Mouse (Mus musculus): ENCODE data around the gene Gsdma3.
"Not testable (repeated sequence)": the region's sequence is repeated elsewhere in the genome, so short reads cannot be mapped to it uniquely, and the experiment has no call there.

Gene Gsdma3

DNA sequence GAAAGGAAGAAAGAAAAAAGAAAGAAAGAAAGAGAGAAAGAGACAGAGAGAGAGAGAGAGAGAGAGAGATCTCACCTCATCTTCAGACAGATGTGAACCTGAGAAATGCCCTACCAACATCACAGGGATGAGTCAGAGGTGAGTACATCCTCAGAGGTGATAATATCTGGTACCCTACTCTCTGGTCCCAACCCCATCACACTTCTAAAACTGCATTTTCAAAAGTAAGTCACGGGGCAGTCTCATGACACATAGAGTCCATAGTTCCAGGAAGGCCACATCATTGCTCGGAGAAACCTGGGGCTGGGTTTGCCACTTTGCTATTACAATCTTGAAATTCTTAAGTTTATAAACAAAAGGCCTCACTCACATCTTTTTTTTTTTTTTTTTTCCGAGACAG is 30.2 kb upstream of the Gsdma3 start:
- no peak for DNase-seq (ENCODE audit: low read depth, low spot score)

DNA sequence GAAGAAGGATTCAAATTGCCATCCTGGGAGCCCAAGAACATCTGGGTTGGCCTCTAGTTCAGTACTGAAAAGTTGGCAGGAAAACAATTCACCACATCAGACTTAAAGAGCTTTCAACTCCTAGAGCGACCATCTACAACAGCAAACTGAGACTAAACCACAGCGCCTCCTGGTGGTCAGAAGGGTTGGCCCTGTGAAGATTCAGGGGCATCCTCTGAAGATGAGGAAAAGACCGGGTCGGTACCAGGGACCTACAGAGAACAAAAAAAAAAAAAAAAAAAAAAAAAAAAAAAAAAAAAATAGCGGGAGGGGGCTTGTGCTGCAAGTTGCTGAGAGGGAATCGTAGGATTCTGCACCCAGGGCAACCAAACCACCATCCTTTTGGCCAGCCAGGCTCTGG is 28.8 kb upstream of the Gsdma3 start:
- DNase-seq (ENCODE audit: low read depth, low spot score), result no peak

DNA sequence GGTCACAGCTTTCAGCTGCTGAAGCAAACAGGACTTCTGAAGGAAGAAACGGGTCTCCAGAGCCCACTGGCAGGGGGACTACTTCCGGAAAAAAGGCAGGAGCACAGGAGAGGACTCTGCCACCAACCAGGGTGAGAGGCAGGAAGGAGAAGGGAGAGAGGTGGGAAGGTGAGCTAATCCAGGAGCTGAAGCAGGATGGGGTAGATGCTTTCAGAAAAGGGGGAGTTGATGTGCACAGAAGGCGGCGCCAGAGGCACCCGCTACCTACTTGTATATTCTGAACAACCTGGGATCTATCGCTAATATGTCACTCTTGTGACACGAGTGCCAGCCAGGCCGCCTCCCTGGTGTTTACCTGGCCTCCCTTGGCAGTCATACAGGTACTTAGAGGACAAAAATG is 28.2 kb upstream of the Gsdma3 start, which contains the start of gene Lrrc3c:
TSS of gene Lrrc3c (plus strand) at position 301 of the 400 bp plus-strand sequence.
- no peak for DNase-seq (ENCODE audit: low read depth, low spot score)

DNA sequence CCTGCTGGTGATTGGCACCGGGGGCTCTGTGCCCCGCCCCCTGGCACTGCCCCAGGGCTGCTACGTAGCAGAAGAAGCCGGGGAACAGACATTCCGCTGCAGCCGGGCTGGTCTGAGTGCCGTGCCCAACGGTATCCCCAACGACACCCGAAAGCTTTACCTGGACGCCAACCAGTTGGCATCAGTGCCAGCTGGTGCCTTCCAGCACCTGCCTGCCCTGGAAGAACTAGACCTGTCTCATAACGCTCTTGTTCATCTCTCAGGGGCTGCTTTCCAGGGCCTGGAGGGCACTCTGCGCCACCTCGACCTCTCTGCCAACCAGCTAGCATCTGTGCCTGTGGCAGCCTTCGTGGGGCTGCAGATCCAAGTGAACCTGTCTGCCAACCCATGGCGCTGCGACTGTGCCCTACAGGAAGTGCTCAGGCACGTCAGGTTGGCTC is 27.3 kb upstream of the Gsdma3 start:
- no peak for DNase-seq (ENCODE audit: low read depth, low spot score)

- no peak for DNase-seq (ENCODE audit: low read depth, low spot score)
Measured at GRCm38 (mm10) chr11:98599291-98599690, 26.9 kb upstream of the Gsdma3 start.

DNA sequence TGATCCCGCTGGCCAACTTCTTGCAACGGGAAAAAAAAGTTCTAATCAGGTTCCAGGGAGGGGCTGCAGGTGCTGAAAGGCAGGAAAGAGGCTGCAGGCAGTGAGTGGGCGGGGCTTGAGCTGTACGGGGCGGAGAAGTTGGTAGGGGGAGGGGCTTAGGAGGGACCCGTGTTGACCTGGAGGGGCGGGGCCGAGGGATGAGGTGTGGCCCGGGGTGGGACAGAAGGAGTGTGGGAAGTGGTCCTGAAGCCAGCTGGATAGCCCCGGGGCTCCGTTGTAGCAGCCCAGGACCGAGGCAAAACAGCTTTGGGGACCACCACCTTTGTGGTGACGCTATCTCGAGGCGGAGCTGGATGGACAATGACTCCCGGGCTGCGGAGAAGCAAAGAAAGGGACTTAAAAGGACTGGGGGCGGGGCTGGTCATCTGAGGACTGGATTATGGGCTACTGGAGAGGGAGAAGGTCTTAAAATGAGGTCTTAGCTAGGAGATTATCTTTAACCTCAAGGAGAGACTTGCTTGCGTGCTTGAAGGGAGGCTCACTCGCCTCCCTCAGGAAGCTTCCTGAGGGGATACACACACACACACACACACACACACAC is 24.0 kb upstream of the Gsdma3 start:
- no peak for DNase-seq (ENCODE audit: low read depth, low spot score)

DNA sequence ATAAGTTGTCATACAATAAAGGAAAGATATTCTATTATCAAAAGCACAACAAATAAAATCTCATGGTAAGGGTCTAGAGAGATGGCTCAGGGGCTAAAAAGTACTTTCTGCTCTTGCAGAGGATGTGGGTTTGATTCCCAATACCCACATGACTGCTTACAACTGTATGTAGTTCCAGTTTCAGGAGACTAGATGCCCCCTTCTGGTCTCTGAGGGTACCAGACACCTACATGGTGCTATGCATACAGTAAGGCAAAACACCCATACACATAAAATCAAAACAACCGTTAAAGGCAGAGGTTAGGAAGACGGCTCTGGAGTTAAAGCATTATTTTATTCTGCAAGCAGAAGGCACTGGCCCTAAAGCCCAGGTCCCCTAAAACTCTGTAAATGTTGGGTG is 22.2 kb upstream of the Gsdma3 start:
- DNase-seq (ENCODE audit: low read depth, low spot score), result no peak

GRCm38 (mm10) chr11:98604911-98605310 is 21.2 kb upstream of the Gsdma3 start:
- not testable (repeated sequence) for DNase-seq (ENCODE audit: low read depth, low spot score)

DNA sequence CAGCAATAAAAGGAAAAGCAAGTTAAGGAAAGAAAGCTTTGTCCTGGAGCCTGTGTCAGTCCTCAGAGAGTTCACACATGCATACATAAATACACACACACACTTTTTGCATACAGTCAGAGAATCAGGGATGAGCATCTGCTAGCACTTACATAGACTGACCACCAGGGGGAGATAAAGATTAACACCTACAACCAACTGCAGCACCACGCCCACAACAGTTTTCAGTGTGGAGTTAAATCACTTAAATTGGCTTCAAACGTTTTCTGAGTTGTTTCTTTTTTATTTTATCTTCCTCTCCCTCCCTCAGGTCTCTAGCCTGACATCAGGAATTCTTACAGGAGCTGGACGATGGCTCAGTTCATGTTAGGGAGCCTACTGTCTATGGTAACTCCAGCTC is 19.4 kb upstream of the Gsdma3 start:
- no peak for DNase-seq (ENCODE audit: low read depth, low spot score)

- DNase-seq (ENCODE audit: low read depth, low spot score), result no peak
Measured at GRCm38 (mm10) chr11:98620791-98621190, 5.4 kb upstream of the Gsdma3 start.

DNA sequence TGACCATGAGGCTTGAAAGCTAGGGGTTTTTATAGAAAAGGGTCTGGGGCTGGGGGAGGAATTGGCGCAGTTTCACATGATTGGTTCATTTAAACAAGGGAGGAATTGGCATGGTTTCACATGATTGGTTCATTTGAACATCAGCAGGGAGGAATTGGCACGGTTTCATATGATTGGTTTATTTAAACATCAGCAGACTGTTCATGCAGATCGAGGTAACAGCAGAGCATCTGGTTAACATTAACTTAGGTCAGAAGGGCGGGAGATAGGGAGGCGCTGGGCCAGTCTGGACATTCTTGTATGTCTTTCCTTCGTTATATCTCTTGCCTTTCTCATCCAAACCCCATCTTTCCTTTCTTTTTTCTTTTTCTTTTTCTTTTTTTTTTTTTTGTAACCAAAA is 2.2 kb upstream of the Gsdma3 start:
- DNase-seq (ENCODE audit: low read depth, low spot score), result not testable (repeated sequence)

DNA sequence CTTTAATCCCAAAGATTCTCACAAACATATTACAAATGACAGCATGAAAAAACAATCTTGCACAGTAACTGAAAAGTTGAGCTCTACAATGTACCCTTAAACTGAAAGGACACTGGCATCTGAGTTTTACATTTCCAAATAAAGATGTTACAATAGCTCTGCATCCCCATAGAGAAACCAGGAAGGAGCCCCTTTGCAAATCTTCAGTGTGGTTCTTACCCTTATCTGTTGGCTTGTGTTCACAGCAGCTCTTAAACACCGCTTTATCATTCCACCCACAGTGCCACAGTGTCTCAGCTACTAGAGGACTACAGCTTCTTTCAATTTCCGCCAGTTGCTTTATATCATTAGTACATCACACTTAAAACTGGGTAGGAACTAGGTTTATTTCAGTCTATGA is 1.8 kb upstream of the Gsdma3 start:
- not testable (repeated sequence) for DNase-seq (ENCODE audit: low read depth, low spot score)

DNA sequence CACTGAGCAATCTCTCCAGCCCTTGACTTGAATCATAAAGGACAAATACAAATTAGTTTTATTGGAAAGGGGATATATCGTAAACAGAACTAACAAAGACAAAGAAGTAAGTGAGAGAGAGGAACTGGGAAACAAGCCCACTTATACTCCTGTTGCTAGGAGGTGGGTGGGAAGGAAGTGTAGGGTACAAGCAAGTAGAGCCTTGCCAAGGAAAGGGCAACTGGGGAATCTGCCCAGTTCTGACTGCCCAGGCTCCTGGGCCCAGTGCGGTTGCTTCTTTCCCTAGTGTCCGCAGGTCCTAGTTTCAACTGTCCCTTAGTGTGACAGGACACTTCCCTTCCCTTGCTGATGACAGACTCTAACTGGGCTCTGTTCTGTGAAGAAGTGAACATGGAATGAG is 2.5 kb downstream of the Gsdma3 start:
- DNase-seq (ENCODE audit: low read depth, low spot score), result no peak

GRCm38 (mm10) chr11:98630646-98631045 is 4.5 kb downstream of the Gsdma3 start:
- no peak for DNase-seq (ENCODE audit: low read depth, low spot score)

DNA sequence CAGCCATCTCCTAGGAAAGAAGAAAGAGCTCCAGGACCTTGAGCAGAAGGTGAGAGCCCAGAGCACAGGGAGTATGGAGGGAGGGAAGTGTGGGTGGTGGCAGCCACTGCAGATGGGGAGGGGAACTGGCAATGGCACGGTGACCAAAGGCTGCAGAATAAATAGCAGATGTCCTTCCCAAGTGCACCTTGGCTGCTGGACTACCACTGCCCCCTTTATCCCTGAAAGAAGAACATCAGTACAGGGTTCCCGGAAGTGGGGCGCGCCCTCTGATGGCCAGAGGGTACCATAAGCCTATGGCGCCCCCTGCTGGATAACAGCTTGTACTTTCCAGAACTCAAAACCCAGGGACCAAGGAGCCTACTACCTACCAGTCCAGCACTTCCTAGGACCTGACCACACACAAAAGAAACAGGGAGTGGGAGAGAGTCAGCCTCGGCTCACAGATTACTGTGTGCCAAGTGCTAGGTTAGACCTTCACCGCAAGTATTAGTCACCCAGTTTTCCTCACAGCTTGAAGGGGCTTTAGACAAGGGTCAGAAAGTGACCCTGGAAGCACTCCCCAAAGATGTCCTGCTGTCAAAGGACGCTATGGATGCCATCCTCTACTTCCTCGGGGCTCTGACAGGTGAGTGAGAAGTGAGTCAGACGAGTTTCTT is 9.3 kb downstream of the Gsdma3 start:
- not testable (repeated sequence) for DNase-seq (ENCODE audit: low read depth, low spot score)

- no peak for DNase-seq (ENCODE audit: low read depth, low spot score)
Measured at GRCm38 (mm10) chr11:98637501-98637900, 11.3 kb downstream of the Gsdma3 start.

DNA sequence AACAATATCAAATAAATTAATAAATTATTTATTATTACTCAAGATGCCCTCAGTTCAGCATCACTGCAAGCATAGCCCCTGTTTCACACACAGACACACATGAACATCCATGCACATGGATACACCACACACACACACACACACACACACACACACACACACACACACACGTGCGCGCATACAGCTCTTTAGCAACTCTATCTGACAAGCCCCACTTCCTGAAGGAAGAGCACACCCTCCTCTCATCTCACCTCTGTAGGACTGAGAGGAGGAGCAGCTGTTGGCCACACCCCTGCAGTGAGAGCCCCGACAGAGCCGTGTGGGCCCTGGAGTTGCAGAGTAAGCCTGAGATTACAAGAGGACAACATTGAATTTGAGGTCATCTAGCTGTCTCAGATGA is 13.9 kb downstream of the Gsdma3 start:
- DNase-seq (ENCODE audit: low read depth, low spot score), result no peak

DNA sequence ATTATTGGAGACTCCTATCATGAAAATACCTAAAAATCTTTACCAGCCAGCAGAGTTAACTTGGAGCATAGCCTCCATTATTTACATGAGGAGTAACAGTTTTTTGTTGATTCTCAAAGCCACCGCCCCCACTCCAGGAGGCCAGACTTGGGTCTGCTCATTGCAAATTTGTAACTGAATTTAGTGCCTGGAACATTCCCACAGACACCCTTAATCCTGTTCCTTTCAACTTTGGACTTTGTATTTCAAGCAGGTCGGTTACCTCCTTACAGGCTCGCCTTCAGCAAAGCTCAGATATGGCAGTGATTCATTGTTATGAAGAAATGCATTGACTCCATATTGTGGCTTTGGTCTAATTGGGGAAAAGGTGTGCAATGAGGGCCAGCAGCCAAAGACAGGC is 18.6 kb downstream of the Gsdma3 start:
- no peak for DNase-seq (ENCODE audit: low read depth, low spot score)

DNA sequence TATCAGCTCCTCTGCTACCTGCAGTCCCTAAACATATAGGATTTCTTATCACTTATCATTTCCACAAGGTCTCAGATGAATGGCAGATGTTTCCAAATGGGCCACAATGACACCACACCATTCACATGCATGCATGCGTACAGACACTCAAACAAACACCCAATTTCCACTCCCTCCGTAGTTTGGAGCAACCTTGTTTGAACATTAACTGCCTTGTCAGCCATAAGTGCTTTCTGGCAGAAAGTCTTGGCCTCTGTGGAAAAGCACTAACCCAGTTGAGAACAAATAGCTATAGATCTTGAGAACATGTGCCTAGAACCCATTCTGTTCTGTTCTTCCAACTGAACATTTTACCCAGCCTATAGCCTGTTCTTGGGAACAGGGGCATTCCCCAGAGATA is 19.8 kb downstream of the Gsdma3 start:
- no peak for DNase-seq (ENCODE audit: low read depth, low spot score)

GRCm38 (mm10) chr11:98646459-98646858 is 20.3 kb downstream of the Gsdma3 start, which contains the start of gene Gsdma2:
TSS of gene Gsdma2 (plus strand) at chr11:98646759.
- DNase-seq (ENCODE audit: low read depth, low spot score), result no peak

DNA sequence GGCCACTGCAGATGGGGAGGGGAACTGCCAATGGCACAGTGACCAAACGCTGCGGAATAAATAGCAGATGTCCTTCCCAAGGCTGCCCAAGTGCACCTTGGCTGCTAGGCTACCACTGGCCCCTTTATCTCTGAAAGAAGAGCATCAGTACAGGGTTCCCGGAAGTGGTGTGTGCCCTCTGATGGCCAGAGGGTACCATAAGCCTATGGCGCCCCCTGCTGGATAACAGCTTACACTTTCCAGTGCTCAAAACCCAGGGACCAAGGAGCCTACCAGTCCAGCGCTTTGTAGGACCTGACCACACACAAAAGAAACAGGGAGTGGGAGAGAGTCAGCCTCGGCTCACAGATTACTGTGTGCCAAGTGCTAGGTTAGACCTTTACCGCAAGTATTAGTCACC is 28.9 kb downstream of the Gsdma3 start:
- not testable (repeated sequence) for DNase-seq (ENCODE audit: low read depth, low spot score)

DNA sequence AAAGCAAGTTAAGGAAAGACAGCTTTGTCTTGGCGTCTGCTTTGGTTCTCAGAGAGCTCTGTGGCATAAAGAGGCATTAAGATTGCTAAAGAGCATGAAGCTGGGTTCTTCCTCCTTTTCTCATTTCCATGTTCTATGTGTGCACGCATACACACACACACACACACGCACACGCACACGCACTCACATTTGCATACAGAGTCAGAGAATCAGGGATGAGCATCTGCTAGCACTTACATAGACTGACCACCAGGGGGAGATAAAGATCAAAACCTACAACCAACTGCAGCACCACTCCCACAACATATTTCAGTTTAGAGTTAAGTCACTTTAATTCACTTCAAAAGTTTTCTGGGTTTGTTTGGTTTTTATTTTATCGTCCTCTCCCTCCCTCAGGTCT is 34.4 kb downstream of the Gsdma3 start:
- DNase-seq (ENCODE audit: low read depth, low spot score), result peak; percentile 40

DNA sequence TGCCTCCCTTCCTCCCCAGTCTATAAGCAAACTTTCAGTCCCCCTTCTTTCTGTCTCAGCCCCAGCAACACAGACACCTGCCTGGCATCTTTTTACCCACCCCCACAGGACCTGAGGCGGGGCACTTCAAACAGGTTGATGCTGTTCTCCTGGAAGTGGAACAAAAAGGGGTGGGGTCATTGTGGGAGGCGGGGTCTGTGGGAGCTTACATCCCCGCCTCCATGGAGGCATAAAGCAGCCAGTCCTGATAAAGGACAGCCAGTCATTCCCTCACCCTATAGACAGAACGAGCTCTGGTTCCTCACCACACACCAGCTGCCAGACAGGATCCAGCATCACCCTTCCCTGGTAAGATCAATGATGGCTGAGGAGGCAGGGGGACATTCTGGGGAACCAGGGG is 37.9 kb downstream of the Gsdma3 start, which contains the start of gene Gsdma:
TSS of gene Gsdma (plus strand) at position 261 of the 400 bp plus-strand sequence.
- no peak for DNase-seq (ENCODE audit: low read depth, low spot score)
